Mouse (Mus musculus) ES-E14 (cell line): ENCODE results near the gene Tbl1xr1. TPM values are rescaled to one million over a fixed set of nuclear protein-coding genes. Genes with fewer than 3 reads are reported as not detected.

Source experiments
- DNase-seq: peaks from one replicate; pipeline ENCODE4 v3.0.0-alpha.2; 2013; ENCODE audit warnings: low read depth, low spot score
- H3K27ac ChIP-seq: 2 replicates; pipeline ENCODE4 v1.5.1; 2012; ENCODE audit warnings: low read depth, mild to moderate bottlenecking, low read length, moderate library complexity, mixed read lengths; ENCODE audit not compliant: poor library complexity, insufficient read depth, severe bottlenecking
- H3K36me3 ChIP-seq: 2 replicates; pipeline ENCODE4 v1.6.1; 2012; ENCODE audit warnings: mild to moderate bottlenecking, low read length, moderate library complexity, mixed read lengths; ENCODE audit not compliant: control insufficient read depth, poor library complexity, insufficient read depth, severe bottlenecking
- H3K4me1 ChIP-seq, 2 experiments: fragments of 150-350 bp in 1 of 2; sonication (generic) in 1 of 2; 2 replicates each; pipeline ENCODE4 v1.6.1; 2012; ENCODE audit warnings: low read length in 2 of 2, mild to moderate bottlenecking in 1 of 2, mixed read lengths in 1 of 2; ENCODE audit not compliant: control insufficient read depth in 2 of 2, insufficient read depth in 2 of 2, poor library complexity in 1 of 2
- H3K4me3 ChIP-seq, 2 experiments: fragments of 150-350 bp in 1 of 2; sonication (generic) in 1 of 2; 2 replicates each; pipeline ENCODE4 v1.5.1; 2012; ENCODE audit warnings: low read length in 2 of 2, low read depth in 1 of 2, mild to moderate bottlenecking in 1 of 2, mixed read lengths in 1 of 2; ENCODE audit not compliant: insufficient read depth in 1 of 2, poor library complexity in 1 of 2, severe bottlenecking in 1 of 2
- H3K9ac ChIP-seq: 2 replicates; pipeline ENCODE4 v1.6.1; 2012; ENCODE audit warnings: low read depth, mild to moderate bottlenecking, low read length, mixed read lengths; ENCODE audit not compliant: poor library complexity, insufficient read depth, severe bottlenecking
- H3K9me3 ChIP-seq: fragments of 150-350 bp; sonication (generic); 2 replicates; pipeline ENCODE4 v1.6.1; 2012; ENCODE audit warnings: low read depth, mild to moderate bottlenecking, low read length; ENCODE audit not compliant: control insufficient read depth, insufficient read depth
- CHD2 ChIP-seq: IDR thresholded peaks from 2 replicates; pipeline ENCODE4 v1.6.1; 2014; ENCODE audit warnings: mild to moderate bottlenecking, low read depth, low read length, inconsistent platforms
- HCFC1 ChIP-seq: IDR thresholded peaks from 2 replicates; pipeline ENCODE4 v1.6.1; 2012; ENCODE audit warnings: low read length, inconsistent platforms, borderline replicate concordance; ENCODE audit not compliant: insufficient read depth
- MAFK ChIP-seq: IDR thresholded peaks from 2 replicates; pipeline ENCODE4 v1.6.1; 2014; ENCODE audit warnings: mild to moderate bottlenecking, low read depth, low read length, inconsistent platforms; ENCODE audit not compliant: insufficient read depth
- ZC3H11A ChIP-seq: IDR thresholded peaks from 2 replicates; pipeline ENCODE4 v1.6.1; 2012; ENCODE audit warnings: low read depth, mild to moderate bottlenecking, inconsistent platforms, low read length, borderline replicate concordance
- ZNF384 ChIP-seq: IDR thresholded peaks from 2 replicates; pipeline ENCODE4 v1.6.1; 2012; ENCODE audit warnings: low read depth, low read length, inconsistent platforms
- in situ Hi-C, 2 experiments: fragments of 600-800 bp; cut with MboI; formaldehyde crosslinking; loops; one replicate each; pipeline ENCODE4 v1.15.1; 2025; ENCODE audit warnings: low sequenced_read_pairs in 2 of 2, inconsistent platforms in 1 of 2; ENCODE audit not compliant: unreplicated experiment in 2 of 2
- total RNA-seq: library from RNA; depleted of rRNA; stranded (reverse); fragments of 300-350 nt; gene quantifications from 2 replicates; pipeline ENCODE4 v1.2.3, GENCODE M21; 2012

Gene Tbl1xr1
- total RNA-seq, 1 experiment: 64.6 TPM

DNA sequence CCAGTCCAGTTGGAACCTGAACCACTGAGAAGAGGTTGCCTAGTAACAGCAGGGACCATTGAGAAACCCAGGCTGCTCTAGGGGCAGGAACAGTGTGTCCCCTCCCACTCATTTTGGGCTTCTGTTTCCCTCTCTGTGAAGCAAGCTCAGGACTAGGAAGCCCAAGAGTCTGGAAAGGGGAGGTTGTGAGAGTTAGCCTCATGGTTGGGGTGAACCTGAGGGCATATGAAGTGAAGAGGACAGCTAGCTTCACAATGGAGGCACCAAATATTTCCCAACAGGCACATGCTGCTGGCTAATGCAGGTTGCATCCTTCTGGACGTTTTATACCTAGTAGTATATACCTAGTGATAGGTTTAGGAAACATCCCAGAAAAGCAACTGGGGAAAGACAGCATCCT lies 122.3 kb downstream of the Tbl1xr1 start:
- in situ Hi-C loops: no loop called here
- H3K9me3 ChIP-seq: no peaks in the 10 kb centered on the region
- DNase-seq: no peak
- H3K9ac ChIP-seq: no peak overlapping the region
- no peak for TF ChIP-seq HCFC1
- TF ChIP-seq ZNF384: no peak
- no peak for TF ChIP-seq CHD2
- TF ChIP-seq MAFK: no peak
- no peak for TF ChIP-seq ZC3H11A
- H3K4me1 ChIP-seq: no peaks in the 10 kb centered on the region
- H3K27ac ChIP-seq: no peak overlapping the region
- H3K4me3 ChIP-seq: no peak overlapping the region
- H3K36me3 ChIP-seq: peaks cover 21% of the 10 kb centered on the region

DNA sequence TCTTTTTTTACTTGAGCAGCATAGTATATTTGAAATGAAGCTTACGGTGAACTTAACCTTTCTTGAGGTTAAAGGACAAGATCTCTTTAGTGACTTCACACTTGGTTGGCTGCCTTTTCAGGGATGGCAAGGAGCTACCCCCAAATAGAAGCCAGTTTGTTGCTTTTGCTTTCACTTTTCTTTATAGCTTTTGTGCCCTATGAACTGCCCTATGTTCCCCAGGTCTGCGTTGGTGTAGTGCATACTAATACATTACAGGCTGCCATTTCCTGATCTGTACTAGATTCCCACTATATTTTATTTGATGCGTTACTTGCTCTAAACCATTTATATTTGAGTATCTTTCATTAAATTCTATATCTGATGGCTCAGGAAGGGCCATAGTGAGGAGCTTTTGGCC lies 127.7 kb downstream of the Tbl1xr1 start:
- Histone ChIP-seq H3K36me3 (peaks cover 7% of the 10 kb centered on the region; the same call in 1 of the 2 replicates), H3K4me3 (no peak overlapping the region), H3K9ac (no peak overlapping the region), H3K9me3 (no peaks in the 10 kb centered on the region), H3K27ac (no peak overlapping the region), H3K4me1 (0 out of 4 replicates have a peak, but pooled peaks cover 0 to 1% of the 10 kb centered on the region in 2 experiments)
- DNase-seq: no peak
- TF ChIP-seq CHD2: no peak
- no peak for TF ChIP-seq MAFK
- no peak for TF ChIP-seq ZNF384
- no peak for TF ChIP-seq ZC3H11A
- TF ChIP-seq HCFC1: no peak
- in situ Hi-C loops: no loop called here

DNA sequence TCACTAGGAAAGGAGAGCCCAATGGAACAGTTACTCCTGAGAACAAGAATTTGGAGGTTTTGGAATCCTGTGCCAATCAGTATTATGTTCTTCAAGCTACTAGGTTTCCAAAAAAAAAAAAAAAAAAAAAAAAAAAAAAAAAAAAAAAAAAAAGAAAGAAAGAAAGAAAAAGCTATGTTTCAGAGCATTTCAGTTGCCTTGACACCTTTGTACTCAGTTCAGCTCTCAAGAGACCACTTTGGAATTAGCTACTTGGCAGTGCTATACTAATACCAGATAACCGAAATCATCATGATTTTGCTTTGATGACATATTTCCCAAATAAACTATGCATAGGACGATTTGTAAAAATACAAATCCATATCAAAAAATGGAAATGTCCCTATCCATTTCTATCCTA lies 145.1 kb downstream of the Tbl1xr1 start:
- no peak overlapping the region for H3K9ac ChIP-seq
- DNase-seq: no peak
- no peaks in the 10 kb centered on the region for H3K4me1 ChIP-seq
- H3K27ac ChIP-seq: no peak overlapping the region
- TF ChIP-seq MAFK (no peak), ZNF384 (peak; percentile 90)
- H3K4me3 ChIP-seq: no peak overlapping the region
- H3K9me3 ChIP-seq: no peaks in the 10 kb centered on the region
- in situ Hi-C loops: no loop called here
- H3K36me3 ChIP-seq: peaks cover 1% of the 10 kb centered on the region; the same call in 1 of the 2 replicates

DNA sequence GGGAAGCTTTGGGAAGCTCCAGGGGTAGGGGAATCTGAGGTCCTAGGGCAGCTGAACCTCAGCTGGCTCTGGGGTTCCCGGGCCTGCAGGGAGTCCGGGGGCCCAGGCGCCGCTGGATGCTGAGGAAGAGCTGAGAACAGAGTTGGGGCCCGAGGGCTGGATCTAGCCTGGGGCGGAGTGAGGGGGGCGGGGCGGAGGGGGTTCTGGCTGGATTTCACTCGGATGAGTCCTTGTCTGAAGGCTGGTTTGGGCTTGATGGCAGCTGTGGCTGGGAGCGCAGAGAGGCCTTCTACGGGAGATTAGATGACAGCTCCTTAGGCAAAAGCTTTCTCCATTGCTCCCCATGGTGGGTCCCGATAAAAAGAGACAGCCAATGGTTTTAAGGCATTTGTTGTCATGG lies 145.9 kb downstream of the Tbl1xr1 start:
- no peak for TF ChIP-seq CHD2
- TF ChIP-seq ZC3H11A: no peak
- no peak for TF ChIP-seq ZNF384
- no peak for TF ChIP-seq MAFK
- TF ChIP-seq HCFC1: no peak
- Histone ChIP-seq H3K36me3 (peaks cover 1% of the 10 kb centered on the region; the same call in 1 of the 2 replicates), H3K4me1 (no peaks in the 10 kb centered on the region), H3K9ac (no peak overlapping the region; the same call in 1 of the 2 replicates), H3K4me3 (peak overlapping the region in 1 of 2 experiments; percentile 13; a peak in 1 of 4 replicates), H3K9me3 (no peaks in the 10 kb centered on the region), H3K27ac (no peak overlapping the region)
- in situ Hi-C loops: no loop called here
- DNase-seq: peak; percentile 36

DNA sequence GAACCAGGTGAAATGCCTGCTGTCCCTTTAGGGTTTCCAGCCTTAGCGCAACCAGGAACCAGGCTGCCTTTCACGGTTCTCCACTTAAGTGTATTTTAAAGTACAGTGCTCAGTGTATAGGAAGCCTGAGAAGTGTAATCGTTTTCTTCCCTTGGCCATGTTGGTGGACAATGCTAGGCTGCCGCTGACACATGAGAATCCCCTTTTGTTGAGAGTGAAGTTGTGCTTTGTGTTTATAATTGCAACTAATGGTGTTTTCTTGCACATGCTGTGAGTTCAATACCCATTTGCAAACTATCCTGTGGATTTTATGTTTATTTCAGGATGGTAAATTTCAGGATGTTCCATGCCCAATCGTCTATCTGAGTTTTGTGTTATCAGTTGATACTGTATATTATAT lies 146.6 kb downstream of the Tbl1xr1 start:
- no peak for TF ChIP-seq CHD2
- no peak for TF ChIP-seq MAFK
- no peak for TF ChIP-seq ZNF384
- no peak for TF ChIP-seq ZC3H11A
- TF ChIP-seq HCFC1: no peak
- no peak overlapping the region for H3K4me3 ChIP-seq
- H3K9me3 ChIP-seq: no peaks in the 10 kb centered on the region
- H3K9ac ChIP-seq: no peak overlapping the region
- H3K4me1 ChIP-seq: no peaks in the 10 kb centered on the region
- H3K36me3 ChIP-seq: peaks cover 1% of the 10 kb centered on the region; the same call in 1 of the 2 replicates
- no peak for DNase-seq
- in situ Hi-C loops: no loop called here
- no peak overlapping the region for H3K27ac ChIP-seq
